Mouse (Mus musculus) frontal cortex, postnatal 14 days (tissue): ENCODE measurements around the gene S100a11.
"Not testable (repeated sequence)": the region's sequence is repeated elsewhere in the genome, so short reads cannot be mapped to it uniquely, and the experiment has no call there.

ENCODE experiments used
- DNase-seq, 2 experiments: peaks; one replicate each; pipeline ENCODE4 v3.0.0; 2022; ENCODE audit warnings: low spot score in 2 of 2

S100a11 gene

GRCm38 (mm10) chr3:93520330-93521193 lies at the start of gene S100a11:
Gene S100a11 (plus strand): TSS chr3:93520488.
- peak in 1 of 2 experiments; percentile 4 for DNase-seq

- DNase-seq, result no peak
Observed at GRCm38 (mm10) chr3:93480053-93480452, 40.2 kb upstream of the S100a11 start.

- DNase-seq, result no peak
Observed at GRCm38 (mm10) chr3:93481982-93482616, 38.2 kb upstream of the S100a11 start.

- no peak for DNase-seq
Observed at GRCm38 (mm10) chr3:93485611-93486010, 34.7 kb upstream of the S100a11 start.

GRCm38 (mm10) chr3:93488541-93488940 lies 31.7 kb upstream of the S100a11 start:
- DNase-seq, result no peak

- no peak for DNase-seq
Observed at GRCm38 (mm10) chr3:93492176-93492575, 28.1 kb upstream of the S100a11 start.

GRCm38 (mm10) chr3:93493992-93494391 lies 26.3 kb upstream of the S100a11 start:
- DNase-seq, result peak; percentile 7 to 38

GRCm38 (mm10) chr3:93494774-93495173 lies 25.5 kb upstream of the S100a11 start:
- DNase-seq, result not testable (repeated sequence)

- no peak for DNase-seq
Observed at GRCm38 (mm10) chr3:93497131-93497530, 23.2 kb upstream of the S100a11 start.

GRCm38 (mm10) chr3:93499129-93499528 lies 21.2 kb upstream of the S100a11 start:
- DNase-seq, result no peak

- no peak for DNase-seq
Observed at GRCm38 (mm10) chr3:93504536-93505189, 15.6 kb upstream of the S100a11 start.

GRCm38 (mm10) chr3:93505960-93506863 lies 14.1 kb upstream of the S100a11 start:
- DNase-seq, result no peak

GRCm38 (mm10) chr3:93506881-93507325 lies 13.4 kb upstream of the S100a11 start:
- DNase-seq, result no peak

- no peak for DNase-seq
Observed at GRCm38 (mm10) chr3:93509301-93509700, 11.0 kb upstream of the S100a11 start.

- no peak for DNase-seq
Observed at GRCm38 (mm10) chr3:93511036-93511435, 9.3 kb upstream of the S100a11 start.

- DNase-seq, result no peak
Observed at GRCm38 (mm10) chr3:93511801-93512200, 8.5 kb upstream of the S100a11 start.

- no peak for DNase-seq
Observed at GRCm38 (mm10) chr3:93512386-93513101, 7.7 kb upstream of the S100a11 start.

GRCm38 (mm10) chr3:93514628-93515027 lies 5.7 kb upstream of the S100a11 start:
- no peak for DNase-seq

- no peak for DNase-seq
Observed at GRCm38 (mm10) chr3:93517343-93517742, 2.9 kb upstream of the S100a11 start.

- no peak for DNase-seq
Observed at GRCm38 (mm10) chr3:93519856-93520329, 395 bp upstream of the S100a11 start.
